Mouse (Mus musculus): ENCODE results near the gene Brinp2. TPM values are rescaled to one million over a fixed set of nuclear protein-coding genes. Genes with fewer than 3 reads are reported as not detected.

Brinp2 gene
- polyA plus RNA-seq, 1 experiment from 2014 or later = 23.6 TPM

GRCm38 (mm10) chr1:158323325-158323724 is 32.8 kb downstream of the Brinp2 start:
- no peaks in the 10 kb centered on the region for H3K9me3 ChIP-seq (replicated peaks; ENCODE audit: control insufficient read depth, low read length)
- H3K4me3 ChIP-seq (ENCODE audit: low read depth, low read length) = no peak overlapping the region
- 76% methylated on average over 6 of the region's 6 CpGs for WGBS
- no peaks in the 10 kb centered on the region for H3K36me3 ChIP-seq (ENCODE audit: control insufficient read depth, insufficient read depth, low read length)
- no peak overlapping the region; the same call in 1 of the 2 replicates for H3K27ac ChIP-seq (ENCODE audit: low read depth, low read length)
- DNase-seq (ENCODE audit: low spot score) = no peak
- H3K9ac ChIP-seq (ENCODE audit: low read length) = no peak overlapping the region
- ATAC-seq = peak; percentile 40; the same call in 1 of the 2 replicates
- H3K4me2 ChIP-seq (ENCODE audit: low read length) = no peak overlapping the region
- H3K27me3 ChIP-seq (replicated peaks; ENCODE audit: control insufficient read depth, insufficient read depth, low read length) = no peaks in the 10 kb centered on the region
- no peaks in the 10 kb centered on the region for H3K4me1 ChIP-seq (ENCODE audit: control insufficient read depth, insufficient read depth, low read length)

GRCm38 (mm10) chr1:158310426-158311156 is 45.5 kb downstream of the Brinp2 start:
- Histone ChIP-seq H3K27me3 (replicated peaks; ENCODE audit: control insufficient read depth, insufficient read depth, low read length) (no peaks in the 10 kb centered on the region), H3K9ac (ENCODE audit: low read length) (no peak overlapping the region), H3K27ac (ENCODE audit: low read depth, low read length) (no peak overlapping the region), H3K4me1 (ENCODE audit: control insufficient read depth, insufficient read depth, low read length) (no peaks in the 10 kb centered on the region), H3K9me3 (replicated peaks; ENCODE audit: control insufficient read depth, low read length) (no peaks in the 10 kb centered on the region), H3K4me2 (ENCODE audit: low read length) (no peak overlapping the region), H3K4me3 (ENCODE audit: low read depth, low read length) (no peak overlapping the region), H3K36me3 (ENCODE audit: control insufficient read depth, insufficient read depth, low read length) (no peaks in the 10 kb centered on the region)
- DNase-seq (ENCODE audit: low spot score) (peak; percentile 25), ATAC-seq (peak; percentile 40; the same call in 1 of the 2 replicates)
- 69% methylated on average over 5 of the region's 5 CpGs for WGBS

DNA sequence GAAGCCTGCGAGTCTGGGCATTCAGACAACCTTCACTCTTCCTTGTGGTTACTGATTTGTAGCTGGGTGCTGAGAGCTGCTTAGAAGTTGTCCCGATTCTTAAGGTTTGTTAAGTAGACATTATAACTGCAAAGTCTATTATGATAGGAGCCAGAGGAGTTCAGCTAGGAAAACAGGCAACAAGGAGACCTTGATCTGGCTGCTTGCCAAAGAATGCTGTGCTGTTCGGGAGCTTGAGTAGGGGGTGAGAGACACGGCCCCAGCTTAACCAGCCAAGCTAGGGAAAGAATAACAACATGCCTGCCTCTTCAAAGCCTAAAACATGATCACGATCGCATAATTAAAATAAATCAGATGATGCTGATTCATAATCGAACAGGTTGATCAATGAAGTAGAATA is 59.1 kb downstream of the Brinp2 start:
- no peak overlapping the region for H3K4me3 ChIP-seq (ENCODE audit: low read depth, low read length)
- H3K4me2 ChIP-seq (ENCODE audit: low read length) = no peak overlapping the region
- H3K9me3 ChIP-seq (replicated peaks; ENCODE audit: control insufficient read depth, low read length) = no peaks in the 10 kb centered on the region
- peak; percentile 68 for DNase-seq (ENCODE audit: low spot score)
- H3K27me3 ChIP-seq (replicated peaks; ENCODE audit: control insufficient read depth, insufficient read depth, low read length) = no peaks in the 10 kb centered on the region
- no peak overlapping the region for H3K27ac ChIP-seq (ENCODE audit: low read depth, low read length)
- H3K36me3 ChIP-seq (ENCODE audit: control insufficient read depth, insufficient read depth, low read length) = no peaks in the 10 kb centered on the region
- H3K4me1 ChIP-seq (ENCODE audit: control insufficient read depth, insufficient read depth, low read length) = peaks cover 9% of the 10 kb centered on the region; the same call in 1 of the 2 replicates
- WGBS = 40% methylated on average over 7 of the region's 7 CpGs
- 0 out of 2 replicates have a peak, but pooled peaks have one; percentile 50 for ATAC-seq
- no peak overlapping the region for H3K9ac ChIP-seq (ENCODE audit: low read length)

GRCm38 (mm10) chr1:158296287-158296931 is 59.7 kb downstream of the Brinp2 start:
- Histone ChIP-seq H3K27me3 (replicated peaks; ENCODE audit: control insufficient read depth, insufficient read depth, low read length) (no peaks in the 10 kb centered on the region), H3K36me3 (ENCODE audit: control insufficient read depth, insufficient read depth, low read length) (no peaks in the 10 kb centered on the region), H3K4me1 (ENCODE audit: control insufficient read depth, insufficient read depth, low read length) (peaks cover 9% of the 10 kb centered on the region; the same call in 1 of the 2 replicates), H3K4me2 (ENCODE audit: low read length) (no peak overlapping the region), H3K4me3 (ENCODE audit: low read depth, low read length) (no peak overlapping the region), H3K9me3 (replicated peaks; ENCODE audit: control insufficient read depth, low read length) (no peaks in the 10 kb centered on the region), H3K27ac (ENCODE audit: low read depth, low read length) (no peak overlapping the region), H3K9ac (ENCODE audit: low read length) (no peak overlapping the region)
- DNase-seq (ENCODE audit: low spot score) (no peak), ATAC-seq (peak; percentile 26; the same call in 1 of the 2 replicates)
- 84% methylated on average over 8 of the region's 8 CpGs for WGBS

DNA sequence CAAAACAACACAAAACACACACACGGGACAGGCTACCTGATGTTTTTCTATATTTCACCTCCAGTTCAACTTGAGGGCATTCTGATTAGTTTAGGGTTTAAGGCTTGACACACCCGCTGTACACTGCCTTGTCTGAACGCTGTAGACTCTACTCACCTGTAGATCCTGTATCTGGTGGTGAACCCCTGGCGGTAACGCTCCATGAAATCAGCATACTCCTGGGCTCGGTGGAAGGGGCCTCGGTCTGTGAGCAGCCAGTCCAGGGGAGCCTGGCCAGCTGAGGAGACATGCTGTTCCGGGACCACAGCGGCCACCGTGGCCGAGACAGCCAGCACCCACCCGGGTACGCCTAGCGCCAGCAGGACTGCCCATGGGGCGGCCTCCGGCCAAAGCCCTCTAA is 60.9 kb downstream of the Brinp2 start:
- Histone ChIP-seq H3K4me3 (ENCODE audit: low read depth, low read length) (no peak overlapping the region), H3K27me3 (replicated peaks; ENCODE audit: control insufficient read depth, insufficient read depth, low read length) (no peaks in the 10 kb centered on the region), H3K36me3 (ENCODE audit: control insufficient read depth, insufficient read depth, low read length) (no peaks in the 10 kb centered on the region), H3K9me3 (replicated peaks; ENCODE audit: control insufficient read depth, low read length) (no peaks in the 10 kb centered on the region), H3K4me1 (ENCODE audit: control insufficient read depth, insufficient read depth, low read length) (peaks cover 9% of the 10 kb centered on the region; the same call in 1 of the 2 replicates), H3K9ac (ENCODE audit: low read length) (no peak overlapping the region), H3K27ac (ENCODE audit: low read depth, low read length) (no peak overlapping the region), H3K4me2 (ENCODE audit: low read length) (no peak overlapping the region)
- 37% methylated on average over 16 of the region's 16 CpGs for WGBS
- no peak for ATAC-seq
- DNase-seq (ENCODE audit: low spot score) = no peak

DNA sequence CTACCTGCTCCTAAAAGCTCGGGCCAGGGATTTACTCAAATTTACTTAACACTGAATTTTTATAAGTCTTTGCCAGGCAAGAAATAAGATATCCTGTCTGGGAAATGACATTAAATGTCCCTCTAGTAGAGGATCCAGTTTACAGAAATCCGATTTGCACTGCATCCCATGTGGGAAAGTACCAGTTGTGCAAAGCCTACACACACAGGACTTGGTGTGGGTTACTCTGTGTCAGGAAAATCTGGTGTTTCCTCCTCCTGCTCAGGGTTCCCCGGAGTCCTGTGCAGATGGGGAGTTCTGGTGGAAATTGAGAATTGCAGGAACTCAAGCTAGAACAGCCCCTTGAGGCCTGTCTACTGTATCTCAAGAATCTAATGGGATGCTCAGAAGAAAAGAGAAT is 70.9 kb downstream of the Brinp2 start:
- Histone ChIP-seq H3K4me1 (ENCODE audit: control insufficient read depth, insufficient read depth, low read length) (no peaks in the 10 kb centered on the region), H3K4me3 (ENCODE audit: low read depth, low read length) (no peak overlapping the region), H3K9ac (ENCODE audit: low read length) (no peak overlapping the region), H3K4me2 (ENCODE audit: low read length) (no peak overlapping the region), H3K36me3 (ENCODE audit: control insufficient read depth, insufficient read depth, low read length) (no peaks in the 10 kb centered on the region), H3K9me3 (replicated peaks; ENCODE audit: control insufficient read depth, low read length) (no peaks in the 10 kb centered on the region), H3K27me3 (replicated peaks; ENCODE audit: control insufficient read depth, insufficient read depth, low read length) (no peaks in the 10 kb centered on the region), H3K27ac (ENCODE audit: low read depth, low read length) (no peak overlapping the region)
- no peak for DNase-seq (ENCODE audit: low spot score)
- WGBS = 88% methylated on average over 3 of the region's 3 CpGs
- ATAC-seq = no peak

GRCm38 (mm10) chr1:158283869-158284268 is 72.3 kb downstream of the Brinp2 start:
- Histone ChIP-seq H3K27ac (ENCODE audit: low read depth, low read length) (no peak overlapping the region), H3K9ac (ENCODE audit: low read length) (no peak overlapping the region), H3K9me3 (replicated peaks; ENCODE audit: control insufficient read depth, low read length) (no peaks in the 10 kb centered on the region), H3K36me3 (ENCODE audit: control insufficient read depth, insufficient read depth, low read length) (no peaks in the 10 kb centered on the region), H3K4me3 (ENCODE audit: low read depth, low read length) (no peak overlapping the region), H3K4me2 (ENCODE audit: low read length) (no peak overlapping the region), H3K27me3 (replicated peaks; ENCODE audit: control insufficient read depth, insufficient read depth, low read length) (no peaks in the 10 kb centered on the region), H3K4me1 (ENCODE audit: control insufficient read depth, insufficient read depth, low read length) (no peaks in the 10 kb centered on the region)
- ATAC-seq (no peak), DNase-seq (ENCODE audit: low spot score) (peak; percentile 38)
- WGBS = 92% methylated on average over 7 of the region's 7 CpGs

GRCm38 (mm10) chr1:158272058-158272457 is 84.1 kb downstream of the Brinp2 start:
- no peak overlapping the region for H3K4me3 ChIP-seq (ENCODE audit: low read depth, low read length)
- WGBS = 80% methylated on average over 9 of the region's 9 CpGs
- no peak overlapping the region for H3K4me2 ChIP-seq (ENCODE audit: low read length)
- no peak overlapping the region for H3K9ac ChIP-seq (ENCODE audit: low read length)
- no peaks in the 10 kb centered on the region for H3K36me3 ChIP-seq (ENCODE audit: control insufficient read depth, insufficient read depth, low read length)
- H3K4me1 ChIP-seq (ENCODE audit: control insufficient read depth, insufficient read depth, low read length) = peaks cover 1% of the 10 kb centered on the region
- no peaks in the 10 kb centered on the region for H3K9me3 ChIP-seq (replicated peaks; ENCODE audit: control insufficient read depth, low read length)
- DNase-seq (ENCODE audit: low spot score) (peak; percentile 37), ATAC-seq (no peak)
- H3K27ac ChIP-seq (ENCODE audit: low read depth, low read length) = no peak overlapping the region
- no peaks in the 10 kb centered on the region for H3K27me3 ChIP-seq (replicated peaks; ENCODE audit: control insufficient read depth, insufficient read depth, low read length)

GRCm38 (mm10) chr1:158267020-158267571 is 89.0 kb downstream of the Brinp2 start:
- Histone ChIP-seq H3K4me2 (ENCODE audit: low read length) (no peak overlapping the region), H3K36me3 (ENCODE audit: control insufficient read depth, insufficient read depth, low read length) (no peaks in the 10 kb centered on the region), H3K27me3 (replicated peaks; ENCODE audit: control insufficient read depth, insufficient read depth, low read length) (no peaks in the 10 kb centered on the region), H3K9ac (ENCODE audit: low read length) (no peak overlapping the region), H3K4me1 (ENCODE audit: control insufficient read depth, insufficient read depth, low read length) (peaks cover 10% of the 10 kb centered on the region), H3K27ac (ENCODE audit: low read depth, low read length) (peak overlapping the region; percentile 67; the same call in 1 of the 2 replicates), H3K4me3 (ENCODE audit: low read depth, low read length) (no peak overlapping the region), H3K9me3 (replicated peaks; ENCODE audit: control insufficient read depth, low read length) (no peaks in the 10 kb centered on the region)
- 15% methylated on average over 8 of the region's 8 CpGs for WGBS
- ATAC-seq (peak; percentile 81), DNase-seq (ENCODE audit: low spot score) (peak; percentile 86)

Measured in forebrain, embryonic 14.5 days (tissue).